Mouse (Mus musculus) kidney, adult 9 months (tissue): ENCODE measurements around the gene Krt82.

Source experiments
- DNase-seq: peaks from one replicate; pipeline ENCODE4 v3.0.0; 2022

The Krt82 gene

GRCm38 (mm10) chr15:101508247-101508646, 42.2 kb downstream of the Krt82 start:
- peak; percentile 11 for DNase-seq

GRCm38 (mm10) chr15:101506896-101507758, 43.3 kb downstream of the Krt82 start:
- DNase-seq = peak; percentile 33

- DNase-seq = peak; percentile 58
These were observed 53.3 kb downstream of the Krt82 start for GRCm38 (mm10) chr15:101497181-101497580.

- DNase-seq = no peak
These were observed 55.2 kb downstream of the Krt82 start for GRCm38 (mm10) chr15:101495266-101495665.

DNA sequence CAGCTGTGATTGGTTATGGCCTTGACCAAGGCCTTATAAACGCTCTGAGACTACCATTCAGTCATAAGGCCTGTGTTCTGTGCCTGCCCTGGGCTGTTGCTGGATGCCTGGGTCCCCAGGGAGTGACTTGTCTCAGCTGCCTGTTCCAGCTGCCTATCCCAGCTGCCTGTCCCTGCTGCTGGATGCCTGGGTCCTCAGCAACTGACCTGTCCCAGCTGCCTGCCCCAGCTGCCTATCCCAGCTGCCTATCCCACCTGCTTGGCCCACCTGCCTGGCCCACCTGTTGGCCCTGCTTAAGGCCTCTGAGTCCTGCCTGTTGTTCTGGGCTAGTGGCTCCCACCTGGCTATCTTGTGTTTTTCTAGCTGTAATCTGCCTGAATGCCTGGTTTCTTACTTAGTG, 56.3 kb downstream of the Krt82 start:
- DNase-seq = no peak

DNA sequence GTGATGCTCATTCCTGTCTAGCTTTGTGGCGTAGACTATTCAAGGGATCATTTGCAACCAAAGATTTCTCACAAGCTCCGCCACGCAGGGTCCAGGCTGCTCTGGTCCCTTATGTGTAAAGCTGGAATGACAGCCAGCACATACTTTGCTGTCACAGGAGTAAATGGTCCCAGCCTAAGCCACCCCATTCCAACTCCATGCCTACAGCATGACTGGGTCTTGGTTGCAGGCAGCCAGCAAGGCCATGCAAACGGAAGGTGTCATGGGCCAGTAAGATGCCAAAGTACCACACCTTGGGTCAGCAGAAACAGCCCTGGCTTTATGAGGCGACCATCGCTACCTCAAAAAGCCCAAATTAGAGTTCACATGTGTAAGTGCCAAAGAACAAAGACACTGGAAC, 56.8 kb downstream of the Krt82 start:
- no peak for DNase-seq

GRCm38 (mm10) chr15:101492718-101493117, 57.7 kb downstream of the Krt82 start:
- DNase-seq = no peak

- no peak for DNase-seq
These were observed 59.0 kb downstream of the Krt82 start, which contains the start of gene Krt83 for GRCm38 (mm10) chr15:101491431-101491830. Gene Krt83 (minus strand): TSS chr15:101491512.
